Mouse (Mus musculus): ENCODE results near the gene Olfr372. TPM values are rescaled to one million over a fixed set of nuclear protein-coding genes. Genes with fewer than 3 reads are reported as not detected.
"Not testable (repeated sequence)": the region's sequence is repeated elsewhere in the genome, so short reads cannot be mapped to it uniquely, and the experiment has no call there.

Olfr372 gene
- polyA plus RNA-seq, 1 experiment from 2014 or later, result not detected

DNA sequence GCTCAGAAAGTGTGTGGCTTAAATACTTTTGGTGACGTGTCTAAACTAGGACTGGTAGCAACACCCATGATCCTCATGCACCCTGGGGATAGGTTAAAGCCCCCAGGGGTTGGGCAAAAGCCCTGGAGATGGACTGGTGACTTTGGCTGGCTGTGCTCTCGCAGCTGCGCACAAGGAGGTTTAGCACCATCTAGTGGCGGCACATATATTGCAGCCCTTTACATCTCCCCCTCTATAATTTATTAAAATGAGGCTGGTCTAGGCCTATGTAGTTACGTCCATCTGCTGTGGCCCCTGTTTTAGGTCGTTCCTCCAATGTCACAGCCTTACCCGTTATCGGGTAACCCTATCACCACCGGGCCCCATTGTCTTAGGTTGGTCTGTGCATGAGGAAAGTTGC lies 16.1 kb upstream of the Olfr372 start:
- ATAC-seq (ENCODE audit: low FRiP score); H3K9me3 ChIP-seq; H3K9ac ChIP-seq; H3K4me1 ChIP-seq; H3K27me3 ChIP-seq; H3K27ac ChIP-seq; H3K4me2 ChIP-seq; H3K4me3 ChIP-seq (replicated peaks); H3K36me3 ChIP-seq (replicated peaks): not testable (repeated sequence)
- 8% methylated on average over 4 of the region's 9 CpGs for WGBS

DNA sequence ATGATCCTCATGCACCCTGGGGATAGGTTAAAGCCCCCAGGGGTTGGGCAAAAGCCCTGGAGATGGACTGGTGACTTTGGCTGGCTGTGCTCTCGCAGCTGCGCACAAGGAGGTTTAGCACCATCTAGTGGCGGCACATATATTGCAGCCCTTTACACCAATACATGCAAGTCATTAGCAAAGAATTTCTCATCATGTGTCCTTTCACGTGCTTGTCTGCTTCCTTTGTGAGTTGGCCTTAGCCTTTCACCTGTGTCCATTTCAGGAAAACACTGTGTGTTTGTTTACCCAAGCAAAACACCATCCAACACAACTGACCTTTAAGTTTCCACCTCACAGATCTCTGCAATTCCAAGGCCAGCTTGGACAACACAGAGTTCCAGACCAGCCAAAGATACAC lies 8.1 kb upstream of the Olfr372 start:
- not testable (repeated sequence) for H3K4me1 ChIP-seq; H3K4me2 ChIP-seq; H3K27ac ChIP-seq; H3K9me3 ChIP-seq; H3K9ac ChIP-seq; H3K36me3 ChIP-seq (replicated peaks); H3K4me3 ChIP-seq (replicated peaks); H3K27me3 ChIP-seq; ATAC-seq (ENCODE audit: low FRiP score)
- 42% methylated on average over 4 of the region's 4 CpGs for WGBS

DNA sequence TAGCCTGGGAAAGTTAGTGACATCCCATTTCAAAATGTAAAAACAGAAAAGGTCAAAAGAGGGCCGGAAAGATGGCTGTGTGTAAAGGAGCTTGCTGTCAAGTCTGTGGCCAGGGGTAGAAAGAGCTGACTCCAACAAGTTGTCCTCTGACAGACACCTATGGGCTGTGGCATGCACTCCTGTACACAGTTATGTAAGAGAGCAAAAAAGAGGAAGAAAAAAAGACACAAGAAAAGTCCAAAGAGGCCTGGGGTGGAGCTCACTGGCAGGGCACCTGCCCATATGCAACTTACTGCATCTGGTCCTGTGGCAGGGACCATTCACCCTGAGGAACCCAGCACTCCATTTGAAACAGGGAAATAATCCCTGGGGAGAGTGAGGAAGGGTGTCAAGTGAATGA lies 1.5 kb downstream of the Olfr372 start:
- ATAC-seq (ENCODE audit: low FRiP score), result no peak
- Histone ChIP-seq H3K27ac (no peak overlapping the region), H3K9ac (no peak overlapping the region), H3K4me3 (replicated peaks) (no peak overlapping the region), H3K27me3 (no peaks in the 10 kb centered on the region), H3K4me1 (no peaks in the 10 kb centered on the region), H3K9me3 (no peaks in the 10 kb centered on the region), H3K4me2 (no peak overlapping the region), H3K36me3 (replicated peaks) (no peaks in the 10 kb centered on the region)
- 77% methylated on average over 1 of the region's 1 CpGs for WGBS

DNA sequence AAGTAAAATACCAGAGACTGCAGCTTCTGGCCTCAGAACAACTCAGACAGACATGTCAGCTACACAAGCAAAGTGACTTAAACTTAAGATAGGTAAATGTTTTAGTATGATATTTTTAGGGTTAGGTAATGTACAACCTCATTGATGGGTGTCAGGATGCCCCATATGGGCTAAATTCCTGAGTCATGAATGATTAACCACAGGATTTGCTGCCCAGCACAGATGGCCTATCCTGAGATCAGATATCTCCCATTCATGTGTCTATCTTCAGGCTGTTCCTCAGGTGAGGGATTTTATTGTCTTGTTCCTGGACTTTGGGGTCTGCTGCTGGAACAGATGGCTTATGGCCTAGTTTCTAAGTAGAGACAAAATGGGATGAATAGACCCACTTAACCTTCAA lies 13.6 kb downstream of the Olfr372 start:
- not testable (repeated sequence) for ATAC-seq (ENCODE audit: low FRiP score); H3K4me1 ChIP-seq; H3K36me3 ChIP-seq (replicated peaks); H3K27me3 ChIP-seq; H3K4me3 ChIP-seq (replicated peaks); H3K9ac ChIP-seq; H3K9me3 ChIP-seq; H3K27ac ChIP-seq; H3K4me2 ChIP-seq

DNA sequence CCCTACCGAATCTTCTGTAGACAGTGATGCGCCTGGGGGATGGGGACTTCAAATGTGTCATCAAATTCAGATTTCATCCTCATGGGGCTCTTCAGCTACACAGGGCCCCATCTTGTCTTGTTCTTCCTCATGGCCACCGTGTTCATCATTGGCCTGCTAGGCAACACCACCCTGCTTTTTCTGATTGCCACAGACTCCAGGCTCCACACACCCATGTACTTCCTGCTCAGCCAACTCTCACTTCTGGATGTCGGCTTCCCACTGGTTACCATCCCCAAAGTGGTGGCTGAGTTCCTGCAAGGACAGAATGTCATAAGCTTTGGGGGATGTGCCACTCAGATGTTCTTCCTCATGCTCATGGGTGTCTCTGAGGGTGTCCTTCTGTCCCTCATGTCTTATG lies 16.6 kb downstream of the Olfr372 start:
- not testable (repeated sequence) for H3K27ac ChIP-seq; H3K4me2 ChIP-seq; H3K36me3 ChIP-seq (replicated peaks); H3K4me3 ChIP-seq (replicated peaks); H3K9me3 ChIP-seq; H3K27me3 ChIP-seq; H3K4me1 ChIP-seq; H3K9ac ChIP-seq; ATAC-seq (ENCODE audit: low FRiP score)
- 87% methylated on average over 3 of the region's 4 CpGs for WGBS

DNA sequence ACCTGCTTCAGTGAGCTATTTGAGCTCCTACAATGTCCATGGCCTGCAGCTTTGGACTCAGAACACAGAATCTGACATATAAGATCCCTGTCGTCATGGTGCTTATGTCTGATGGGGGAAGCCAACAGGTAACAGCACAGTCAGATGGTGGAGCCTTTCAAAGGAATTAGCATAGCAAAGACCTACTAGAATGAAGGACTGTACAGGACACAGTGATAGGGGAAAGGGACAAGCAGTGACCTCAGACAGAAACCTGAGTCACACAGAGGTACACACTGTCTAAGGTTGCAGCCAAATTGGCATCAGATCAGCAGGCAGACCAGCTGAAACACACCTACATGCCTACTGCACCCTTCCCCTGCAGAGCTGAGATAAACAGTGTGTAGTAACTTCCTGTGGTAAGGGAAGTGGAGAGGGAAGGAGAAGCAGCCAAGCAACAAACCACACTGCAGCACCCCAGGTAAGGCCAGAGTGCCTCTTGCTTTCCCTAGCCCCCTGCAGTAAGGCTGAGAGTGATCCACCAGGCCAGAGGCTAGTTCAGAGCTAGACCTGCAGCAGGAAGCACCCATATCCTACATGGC lies 25.9 kb downstream of the Olfr372 start:
- not testable (repeated sequence) for H3K4me1 ChIP-seq; H3K9me3 ChIP-seq; H3K9ac ChIP-seq; H3K4me2 ChIP-seq; ATAC-seq (ENCODE audit: low FRiP score); H3K27ac ChIP-seq; H3K36me3 ChIP-seq (replicated peaks); H3K4me3 ChIP-seq (replicated peaks); H3K27me3 ChIP-seq
- 90% methylated on average over 1 of the region's 1 CpGs for WGBS

GRCm38 (mm10) chr8:72082877-72083276 lies 41.9 kb downstream of the Olfr372 start, which contains the start of gene Olfr373:
Gene Olfr373, plus strand, starts transcription at chr8:72083177.
- H3K9ac ChIP-seq; H3K27me3 ChIP-seq; H3K9me3 ChIP-seq; H3K27ac ChIP-seq; H3K4me1 ChIP-seq; ATAC-seq (ENCODE audit: low FRiP score); H3K4me3 ChIP-seq (replicated peaks); H3K4me2 ChIP-seq; H3K36me3 ChIP-seq (replicated peaks): not testable (repeated sequence)

GRCm38 (mm10) chr8:72084744-72085143 lies 43.7 kb downstream of the Olfr372 start:
- Histone ChIP-seq H3K9ac (no peak overlapping the region), H3K27me3 (no peaks in the 10 kb centered on the region), H3K36me3 (replicated peaks) (no peaks in the 10 kb centered on the region), H3K4me2 (no peak overlapping the region), H3K9me3 (no peaks in the 10 kb centered on the region), H3K4me1 (no peaks in the 10 kb centered on the region), H3K27ac (no peak overlapping the region), H3K4me3 (replicated peaks) (no peak overlapping the region)
- ATAC-seq (ENCODE audit: low FRiP score), result no peak
- 70% methylated on average over 5 of the region's 5 CpGs for WGBS

DNA sequence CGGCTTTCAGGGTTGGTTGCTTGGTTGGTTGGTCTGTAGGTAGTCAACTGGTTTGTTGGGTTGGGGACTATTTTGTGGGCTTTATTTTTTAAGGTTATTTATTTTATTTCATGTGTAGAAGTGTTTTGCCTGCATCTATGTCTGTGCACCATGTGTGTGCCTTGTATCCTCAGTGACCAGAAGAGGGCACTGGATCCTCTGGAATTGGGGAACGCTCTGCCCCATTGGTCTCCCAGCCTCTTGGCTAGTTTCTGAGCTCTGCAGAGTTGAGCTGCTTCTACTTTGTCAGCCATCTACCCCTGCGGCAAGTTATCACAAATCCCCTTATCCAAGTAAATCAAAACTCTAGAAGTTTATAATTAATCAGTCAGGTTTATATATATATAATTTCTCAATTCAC lies 46.6 kb downstream of the Olfr372 start:
- not testable (repeated sequence) for H3K4me1 ChIP-seq; H3K9me3 ChIP-seq; H3K9ac ChIP-seq; H3K4me2 ChIP-seq; ATAC-seq (ENCODE audit: low FRiP score); H3K27me3 ChIP-seq; H3K4me3 ChIP-seq (replicated peaks); H3K27ac ChIP-seq; H3K36me3 ChIP-seq (replicated peaks)
- 81% methylated on average over 3 of the region's 3 CpGs for WGBS

DNA sequence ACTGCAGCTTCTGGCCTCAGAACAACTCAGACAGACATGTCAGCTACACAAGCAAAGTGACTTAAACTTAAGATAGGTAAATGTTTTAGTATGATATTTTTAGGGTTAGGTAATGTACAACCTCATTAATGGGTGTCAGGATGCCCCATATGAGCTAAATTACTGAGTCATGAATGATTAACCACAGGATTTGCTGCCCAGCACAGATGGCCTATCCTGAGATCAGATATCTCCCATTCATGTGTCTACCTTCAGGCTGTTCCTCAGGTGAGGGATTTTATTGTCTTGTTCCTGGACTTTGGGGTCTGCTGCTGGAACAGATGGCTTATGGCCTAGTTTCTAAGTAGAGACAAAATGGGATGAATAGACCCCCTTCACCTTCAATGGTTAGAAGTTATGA lies 55.7 kb downstream of the Olfr372 start:
- ATAC-seq (ENCODE audit: low FRiP score); H3K4me3 ChIP-seq (replicated peaks): not testable (repeated sequence)

GRCm38 (mm10) chr8:72099377-72100103 lies 58.5 kb downstream of the Olfr372 start:
- not testable (repeated sequence) for H3K27ac ChIP-seq; H3K27me3 ChIP-seq; H3K9ac ChIP-seq; H3K36me3 ChIP-seq (replicated peaks); H3K9me3 ChIP-seq; H3K4me1 ChIP-seq; ATAC-seq (ENCODE audit: low FRiP score); H3K4me2 ChIP-seq; H3K4me3 ChIP-seq (replicated peaks)
- 63% methylated on average over 6 of the region's 7 CpGs for WGBS

More for the DNA sequence above, 55.7 kb downstream of the Olfr372 start:
- H3K4me2 ChIP-seq; H3K27ac ChIP-seq; H3K36me3 ChIP-seq (replicated peaks); H3K4me1 ChIP-seq; H3K27me3 ChIP-seq; H3K9ac ChIP-seq; H3K9me3 ChIP-seq: not testable (repeated sequence)

DNA sequence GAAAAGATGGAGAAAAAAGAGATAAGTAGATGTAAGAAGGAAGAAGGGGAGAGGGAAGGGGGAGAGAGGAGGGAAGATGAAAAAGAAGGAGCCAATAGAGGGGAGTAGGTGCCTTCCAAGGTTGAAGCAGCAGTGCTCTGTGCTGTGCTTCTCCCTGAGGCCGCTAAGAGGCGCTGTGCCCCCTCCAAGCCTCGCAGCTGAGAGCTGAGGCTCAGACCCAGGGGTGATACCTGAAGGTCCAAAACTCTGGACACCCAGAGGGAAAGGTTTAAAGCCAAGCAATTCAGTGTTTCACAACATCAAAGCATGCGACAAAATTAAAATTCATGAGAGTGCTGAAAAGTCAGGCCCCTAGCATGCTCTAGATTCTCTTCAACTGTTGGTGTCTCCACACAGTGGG lies 64.1 kb downstream of the Olfr372 start:
- Histone ChIP-seq H3K27ac (no peak overlapping the region), H3K9me3 (no peaks in the 10 kb centered on the region), H3K4me2 (no peak overlapping the region), H3K4me1 (no peaks in the 10 kb centered on the region), H3K27me3 (no peaks in the 10 kb centered on the region), H3K4me3 (replicated peaks) (no peak overlapping the region), H3K9ac (no peak overlapping the region), H3K36me3 (replicated peaks) (no peaks in the 10 kb centered on the region)
- 21% methylated on average over 4 of the region's 4 CpGs for WGBS
- ATAC-seq (ENCODE audit: low FRiP score), result no peak

- 96% methylated on average over 3 of the region's 3 CpGs for WGBS
- ATAC-seq (ENCODE audit: low FRiP score), result no peak
- Histone ChIP-seq H3K27ac (no peak within 1 kb of the TSS), H3K4me2 (no peak within 1 kb of the TSS), H3K9ac (no peak within 1 kb of the TSS), H3K27me3 (no peaks in the 10 kb centered on the region), H3K36me3 (replicated peaks) (no peaks in the 10 kb centered on the region), H3K4me3 (replicated peaks) (no peak within 1 kb of the TSS), H3K4me1 (no peaks in the 10 kb centered on the region), H3K9me3 (no peaks in the 10 kb centered on the region)
These were observed 65.7 kb downstream of the Olfr372 start, which contains the start of gene Olfr374 for GRCm38 (mm10) chr8:72106740-72107139. Gene Olfr374, plus strand, starts transcription at chr8:72107040.
